Mouse (Mus musculus): ENCODE results near the gene Rgs19. TPM values are rescaled to one million over a fixed set of nuclear protein-coding genes. Genes with fewer than 3 reads are reported as not detected.
A peak's percentile ranks its signal among the peaks of the same experiment; 100 is the strongest.

Rgs19 gene
- polyA plus RNA-seq, 1 experiment from 2014 or later, result 61.2 TPM

- no peaks in the 10 kb centered on the region for H3K9me3 ChIP-seq (ENCODE audit: control insufficient read depth, low read length)
- peak overlapping the region; percentile 54; the same call in 1 of the 2 replicates for H3K27ac ChIP-seq (ENCODE audit: low read length)
- H3K9ac ChIP-seq (replicated peaks; ENCODE audit: low read depth, low read length), result peak overlapping the region; percentile 29; the same call in 1 of the 2 replicates
- H3K36me3 ChIP-seq (ENCODE audit: control insufficient read depth, insufficient read depth), result peaks cover 1% of the 10 kb centered on the region; the same call in 1 of the 2 replicates
- WGBS, result 70% methylated on average over 1 of the region's 1 CpGs
- ATAC-seq, result peak; percentile 67
- H3K4me1 ChIP-seq (replicated peaks; ENCODE audit: control insufficient read depth, insufficient read depth, low read length), result peaks cover 33% of the 10 kb centered on the region
- H3K4me3 ChIP-seq (replicated peaks; ENCODE audit: low read length), result no peak overlapping the region
- H3K4me2 ChIP-seq (ENCODE audit: low read length), result peak overlapping the region; percentile 62; the same call in 1 of the 2 replicates
- no peaks in the 10 kb centered on the region for H3K27me3 ChIP-seq (replicated peaks; ENCODE audit: control insufficient read depth, insufficient read depth, low read length)
These were observed 20.0 kb upstream of the Rgs19 start for GRCm38 (mm10) chr2:181713749-181714148.

- Histone ChIP-seq H3K36me3 (ENCODE audit: control insufficient read depth, insufficient read depth) (no peaks in the 10 kb centered on the region), H3K27ac (ENCODE audit: low read length) (no peak overlapping the region), H3K4me1 (replicated peaks; ENCODE audit: control insufficient read depth, insufficient read depth, low read length) (no peaks in the 10 kb centered on the region), H3K9me3 (ENCODE audit: control insufficient read depth, low read length) (no peaks in the 10 kb centered on the region), H3K27me3 (replicated peaks; ENCODE audit: control insufficient read depth, insufficient read depth, low read length) (no peaks in the 10 kb centered on the region), H3K4me3 (replicated peaks; ENCODE audit: low read length) (no peak overlapping the region), H3K9ac (replicated peaks; ENCODE audit: low read depth, low read length) (no peak overlapping the region), H3K4me2 (ENCODE audit: low read length) (no peak overlapping the region)
- WGBS, result 38% methylated on average over 4 of the region's 4 CpGs
- ATAC-seq, result no peak
These were observed 12.9 kb upstream of the Rgs19 start for GRCm38 (mm10) chr2:181706668-181707067.

- H3K4me2 ChIP-seq (ENCODE audit: low read length), result no peak within 1 kb of the TSS
- WGBS, result 47% methylated on average over 5 of the region's 5 CpGs
- no peaks in the 10 kb centered on the region for H3K9me3 ChIP-seq (ENCODE audit: control insufficient read depth, low read length)
- H3K4me1 ChIP-seq (replicated peaks; ENCODE audit: control insufficient read depth, insufficient read depth, low read length), result peaks cover 5% of the 10 kb centered on the region; the same call in 1 of the 2 replicates
- no peak for ATAC-seq
- H3K4me3 ChIP-seq (replicated peaks; ENCODE audit: low read length), result no peak within 1 kb of the TSS
- no peak within 1 kb of the TSS for H3K9ac ChIP-seq (replicated peaks; ENCODE audit: low read depth, low read length)
- H3K27me3 ChIP-seq (replicated peaks; ENCODE audit: control insufficient read depth, insufficient read depth, low read length), result no peaks in the 10 kb centered on the region
- no peaks in the 10 kb centered on the region for H3K36me3 ChIP-seq (ENCODE audit: control insufficient read depth, insufficient read depth)
- no peak within 1 kb of the TSS for H3K27ac ChIP-seq (ENCODE audit: low read length)
These were observed 4.5 kb upstream of the Rgs19 start, which contains the start of gene Lkaaear1 for GRCm38 (mm10) chr2:181698241-181698640. Lkaaear1 (minus strand) TSS chr2:181698442.

DNA sequence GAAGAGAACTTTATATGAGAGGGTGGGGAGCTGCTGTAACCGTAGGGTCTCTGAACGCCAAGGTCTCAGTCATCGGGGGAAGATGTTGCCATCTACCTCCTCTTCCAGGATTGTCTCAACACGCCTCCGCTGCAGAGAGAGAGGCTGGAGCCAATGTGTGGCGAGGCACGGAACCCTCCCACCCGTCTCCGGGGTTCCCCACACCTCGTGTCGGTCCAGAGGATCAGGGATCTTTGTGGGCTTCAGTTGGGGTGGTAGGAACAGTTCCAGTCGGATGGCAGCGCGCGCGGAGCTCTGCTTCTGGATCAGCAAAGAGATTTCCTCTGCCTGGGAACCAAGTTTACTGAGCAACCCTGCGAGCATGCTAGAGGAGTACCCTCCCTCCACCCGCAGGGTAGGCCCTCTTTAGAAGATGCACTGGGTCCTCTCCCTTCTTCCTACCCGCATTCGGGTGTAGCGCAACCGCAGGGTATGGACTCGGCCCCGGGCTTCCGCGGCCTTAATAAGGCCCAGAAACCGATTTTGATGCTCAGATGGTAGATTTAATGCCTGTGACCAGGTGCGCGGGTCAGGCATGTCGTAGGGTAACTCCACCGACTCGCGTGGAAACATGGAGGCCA lies 3.1 kb upstream of the Rgs19 start:
- ATAC-seq, result no peak
- no peak overlapping the region for H3K4me3 ChIP-seq (replicated peaks; ENCODE audit: low read length)
- peaks cover 15% of the 10 kb centered on the region for H3K4me1 ChIP-seq (replicated peaks; ENCODE audit: control insufficient read depth, insufficient read depth, low read length)
- no peaks in the 10 kb centered on the region for H3K27me3 ChIP-seq (replicated peaks; ENCODE audit: control insufficient read depth, insufficient read depth, low read length)
- no peak overlapping the region for H3K9ac ChIP-seq (replicated peaks; ENCODE audit: low read depth, low read length)
- 79% methylated on average over 33 of the region's 33 CpGs for WGBS
- H3K27ac ChIP-seq (ENCODE audit: low read length), result no peak overlapping the region
- no peaks in the 10 kb centered on the region for H3K9me3 ChIP-seq (ENCODE audit: control insufficient read depth, low read length)
- no peaks in the 10 kb centered on the region for H3K36me3 ChIP-seq (ENCODE audit: control insufficient read depth, insufficient read depth)
- no peak overlapping the region for H3K4me2 ChIP-seq (ENCODE audit: low read length)

- H3K9me3 ChIP-seq (ENCODE audit: control insufficient read depth, low read length), result no peaks in the 10 kb centered on the region
- H3K36me3 ChIP-seq (ENCODE audit: control insufficient read depth, insufficient read depth), result no peaks in the 10 kb centered on the region
- H3K9ac ChIP-seq (replicated peaks; ENCODE audit: low read depth, low read length), result no peak overlapping the region
- peaks cover 15% of the 10 kb centered on the region for H3K4me1 ChIP-seq (replicated peaks; ENCODE audit: control insufficient read depth, insufficient read depth, low read length)
- no peaks in the 10 kb centered on the region for H3K27me3 ChIP-seq (replicated peaks; ENCODE audit: control insufficient read depth, insufficient read depth, low read length)
- H3K27ac ChIP-seq (ENCODE audit: low read length), result no peak overlapping the region
- no peak overlapping the region for H3K4me2 ChIP-seq (ENCODE audit: low read length)
- H3K4me3 ChIP-seq (replicated peaks; ENCODE audit: low read length), result no peak overlapping the region
- no peak for ATAC-seq
- WGBS, result 75% methylated on average over 1 of the region's 1 CpGs
These were observed 2.0 kb upstream of the Rgs19 start for GRCm38 (mm10) chr2:181695776-181696175.

GRCm38 (mm10) chr2:181694581-181694980 lies 804 bp upstream of the Rgs19 start:
- H3K9ac ChIP-seq (replicated peaks; ENCODE audit: low read depth, low read length), result no peak overlapping the region
- H3K4me2 ChIP-seq (ENCODE audit: low read length), result peak overlapping the region; percentile 82
- H3K27me3 ChIP-seq (replicated peaks; ENCODE audit: control insufficient read depth, insufficient read depth, low read length), result no peaks in the 10 kb centered on the region
- peaks cover under 1% of the 10 kb centered on the region; the same call in 1 of the 2 replicates for H3K36me3 ChIP-seq (ENCODE audit: control insufficient read depth, insufficient read depth)
- no peak for ATAC-seq
- WGBS, result 85% methylated on average over 3 of the region's 3 CpGs
- H3K9me3 ChIP-seq (ENCODE audit: control insufficient read depth, low read length), result no peaks in the 10 kb centered on the region
- H3K4me1 ChIP-seq (replicated peaks; ENCODE audit: control insufficient read depth, insufficient read depth, low read length), result peaks cover 15% of the 10 kb centered on the region
- H3K4me3 ChIP-seq (replicated peaks; ENCODE audit: low read length), result no peak overlapping the region
- no peak overlapping the region for H3K27ac ChIP-seq (ENCODE audit: low read length)

GRCm38 (mm10) chr2:181692304-181692703 lies 1.5 kb downstream of the Rgs19 start:
- WGBS, result 90% methylated on average over 3 of the region's 3 CpGs
- Histone ChIP-seq H3K9ac (replicated peaks; ENCODE audit: low read depth, low read length) (no peak overlapping the region), H3K27ac (ENCODE audit: low read length) (no peak overlapping the region), H3K4me1 (replicated peaks; ENCODE audit: control insufficient read depth, insufficient read depth, low read length) (peaks cover 15% of the 10 kb centered on the region), H3K4me2 (ENCODE audit: low read length) (no peak overlapping the region), H3K27me3 (replicated peaks; ENCODE audit: control insufficient read depth, insufficient read depth, low read length) (no peaks in the 10 kb centered on the region), H3K4me3 (replicated peaks; ENCODE audit: low read length) (no peak overlapping the region), H3K9me3 (ENCODE audit: control insufficient read depth, low read length) (no peaks in the 10 kb centered on the region), H3K36me3 (ENCODE audit: control insufficient read depth, insufficient read depth) (peaks cover 11% of the 10 kb centered on the region)
- ATAC-seq, result no peak

GRCm38 (mm10) chr2:181691571-181691970 lies 2.2 kb downstream of the Rgs19 start:
- no peaks in the 10 kb centered on the region for H3K27me3 ChIP-seq (replicated peaks; ENCODE audit: control insufficient read depth, insufficient read depth, low read length)
- no peaks in the 10 kb centered on the region for H3K9me3 ChIP-seq (ENCODE audit: control insufficient read depth, low read length)
- no peak overlapping the region for H3K27ac ChIP-seq (ENCODE audit: low read length)
- H3K9ac ChIP-seq (replicated peaks; ENCODE audit: low read depth, low read length), result no peak overlapping the region
- H3K4me1 ChIP-seq (replicated peaks; ENCODE audit: control insufficient read depth, insufficient read depth, low read length), result peaks cover 15% of the 10 kb centered on the region
- ATAC-seq, result no peak
- WGBS, result 88% methylated on average over 4 of the region's 4 CpGs
- H3K4me2 ChIP-seq (ENCODE audit: low read length), result no peak overlapping the region
- no peak overlapping the region for H3K4me3 ChIP-seq (replicated peaks; ENCODE audit: low read length)
- peaks cover 11% of the 10 kb centered on the region for H3K36me3 ChIP-seq (ENCODE audit: control insufficient read depth, insufficient read depth)

DNA sequence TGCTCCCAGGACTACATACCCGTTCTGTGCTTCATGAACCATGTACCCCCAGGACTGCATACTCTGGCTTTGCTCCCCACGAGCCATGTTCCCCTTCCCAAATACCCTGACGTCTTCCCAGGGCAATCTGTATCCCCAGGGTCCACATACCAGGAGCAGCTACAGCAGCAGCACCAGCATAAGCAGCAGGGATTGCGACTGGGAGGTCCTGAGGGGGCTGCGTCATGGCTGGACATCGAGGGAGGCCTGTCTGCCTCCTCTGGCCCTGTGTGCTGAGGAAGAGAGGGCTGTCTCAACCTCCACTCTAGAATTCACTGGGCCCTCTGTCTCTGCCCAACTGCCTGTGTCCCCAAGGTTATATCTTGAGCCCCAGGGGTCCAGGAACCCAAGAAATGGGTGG lies 2.7 kb downstream of the Rgs19 start:
- ATAC-seq, result no peak
- H3K4me2 ChIP-seq (ENCODE audit: low read length), result no peak overlapping the region

More for the DNA sequence above, 2.7 kb downstream of the Rgs19 start:
- Histone ChIP-seq H3K4me1 (replicated peaks; ENCODE audit: control insufficient read depth, insufficient read depth, low read length) (peaks cover 15% of the 10 kb centered on the region), H3K4me3 (replicated peaks; ENCODE audit: low read length) (no peak overlapping the region), H3K9ac (replicated peaks; ENCODE audit: low read depth, low read length) (no peak overlapping the region), H3K27me3 (replicated peaks; ENCODE audit: control insufficient read depth, insufficient read depth, low read length) (no peaks in the 10 kb centered on the region), H3K27ac (ENCODE audit: low read length) (no peak overlapping the region), H3K9me3 (ENCODE audit: control insufficient read depth, low read length) (no peaks in the 10 kb centered on the region), H3K36me3 (ENCODE audit: control insufficient read depth, insufficient read depth) (peaks cover 11% of the 10 kb centered on the region)
- 91% methylated on average over 6 of the region's 6 CpGs for WGBS

Data from forebrain, embryonic 16.5 days (tissue).